Mouse (Mus musculus): ENCODE results near the gene Chd2. TPM values are rescaled to one million over a fixed set of nuclear protein-coding genes. Genes with fewer than 3 reads are reported as not detected.

The Chd2 gene
- total RNA-seq, 1 experiment, result 46.6 TPM

GRCm38 (mm10) chr7:73516820-73517219 is 24.8 kb downstream of the Chd2 start:
- TF ChIP-seq ZNF384 (IDR thresholded peaks at IDR 0.05; ENCODE audit: low read depth, low read length) (no peak), HCFC1 (IDR thresholded peaks at IDR 0.05; ENCODE audit: borderline replicate concordance, insufficient read depth, low read length) (no peak), MAFK (IDR thresholded peaks at IDR 0.05; ENCODE audit: insufficient read depth, low read depth, low read length) (no peak)
- Histone ChIP-seq H3K4me3 (ENCODE audit: insufficient read depth in 1 of 2, low read depth in 1 of 2, low read length in 2 of 2, poor library complexity in 1 of 2, severe bottlenecking in 1 of 2) (peak overlapping the region in 1 of 2 experiments; percentile 46; a peak in 2 of 4 replicates), H3K36me3 (ENCODE audit: control insufficient read depth, insufficient read depth, low read length, poor library complexity, severe bottlenecking) (peaks cover 20% of the 10 kb centered on the region), H3K9ac (ENCODE audit: insufficient read depth, low read depth, low read length, poor library complexity, severe bottlenecking) (peak overlapping the region; percentile 64), H3K27ac (ENCODE audit: insufficient read depth, low read depth, low read length, poor library complexity, severe bottlenecking) (peak overlapping the region; percentile 52), H3K9me3 (ENCODE audit: control insufficient read depth, insufficient read depth, low read depth, low read length) (no peaks in the 10 kb centered on the region), H3K4me1 (ENCODE audit: control insufficient read depth in 2 of 2, insufficient read depth in 2 of 2, low read length in 2 of 2, poor library complexity in 1 of 2) (peaks cover 4 to 10% of the 10 kb centered on the region in 2 experiments; a peak in 2 of 4 replicates)
- in situ Hi-C loops (cut with MboI; ENCODE audit: low sequenced_read_pairs in 2 of 2, unreplicated experiment in 2 of 2), result no loop called here
- no peak for DNase-seq (ENCODE audit: low read depth, low spot score)

- Histone ChIP-seq H3K9ac (ENCODE audit: insufficient read depth, low read depth, low read length, poor library complexity, severe bottlenecking) (no peak overlapping the region), H3K27ac (ENCODE audit: insufficient read depth, low read depth, low read length, poor library complexity, severe bottlenecking) (no peak overlapping the region), H3K4me3 (ENCODE audit: insufficient read depth in 1 of 2, low read depth in 1 of 2, low read length in 2 of 2, poor library complexity in 1 of 2, severe bottlenecking in 1 of 2) (no peak overlapping the region), H3K4me1 (ENCODE audit: control insufficient read depth in 2 of 2, insufficient read depth in 2 of 2, low read length in 2 of 2, poor library complexity in 1 of 2) (peaks cover 4 to 8% of the 10 kb centered on the region in 2 experiments; a peak in 2 of 4 replicates), H3K36me3 (ENCODE audit: control insufficient read depth, insufficient read depth, low read length, poor library complexity, severe bottlenecking) (peaks cover 22% of the 10 kb centered on the region), H3K9me3 (ENCODE audit: control insufficient read depth, insufficient read depth, low read depth, low read length) (no peaks in the 10 kb centered on the region)
- in situ Hi-C loops (cut with MboI; ENCODE audit: low sequenced_read_pairs in 2 of 2, unreplicated experiment in 2 of 2), result no loop called here
- TF ChIP-seq HCFC1 (IDR thresholded peaks at IDR 0.05; ENCODE audit: borderline replicate concordance, insufficient read depth, low read length) (no peak), MAFK (IDR thresholded peaks at IDR 0.05; ENCODE audit: insufficient read depth, low read depth, low read length) (no peak), ZC3H11A (IDR thresholded peaks at IDR 0.05; ENCODE audit: borderline replicate concordance, low read depth, low read length) (no peak), CHD2 (IDR thresholded peaks at IDR 0.05; ENCODE audit: low read depth, low read length) (no peak), ZNF384 (IDR thresholded peaks at IDR 0.05; ENCODE audit: low read depth, low read length) (no peak)
- DNase-seq (ENCODE audit: low read depth, low spot score), result no peak
Observed at GRCm38 (mm10) chr7:73514560-73514959, 27.1 kb downstream of the Chd2 start.

DNA sequence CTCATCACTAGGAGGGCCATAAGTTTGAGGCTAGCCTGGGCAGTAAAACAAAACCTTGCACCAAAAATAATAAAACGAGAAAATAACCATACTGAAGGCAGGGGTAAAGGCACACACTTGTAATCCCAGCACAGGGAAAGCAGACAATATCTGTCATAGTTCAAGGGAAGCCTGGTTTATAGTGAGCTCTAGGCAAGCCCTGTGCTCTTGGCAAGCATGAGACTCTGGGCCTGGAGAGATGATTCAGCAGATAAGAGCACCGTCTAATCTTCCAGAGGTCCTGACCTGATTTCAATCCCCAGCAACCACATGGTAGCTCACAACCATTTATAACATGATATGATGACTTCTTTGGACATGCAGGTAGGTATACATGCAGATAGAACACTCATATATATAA is 29.2 kb downstream of the Chd2 start:
- peaks cover 22% of the 10 kb centered on the region for H3K36me3 ChIP-seq (ENCODE audit: control insufficient read depth, insufficient read depth, low read length, poor library complexity, severe bottlenecking)
- in situ Hi-C loops (cut with MboI; ENCODE audit: low sequenced_read_pairs in 2 of 2, unreplicated experiment in 2 of 2), result no loop called here
- H3K9ac ChIP-seq (ENCODE audit: insufficient read depth, low read depth, low read length, poor library complexity, severe bottlenecking), result no peak overlapping the region
- peaks cover 4 to 6% of the 10 kb centered on the region in 2 experiments; a peak in 2 of 4 replicates for H3K4me1 ChIP-seq (ENCODE audit: control insufficient read depth in 2 of 2, insufficient read depth in 2 of 2, low read length in 2 of 2, poor library complexity in 1 of 2)
- H3K9me3 ChIP-seq (ENCODE audit: control insufficient read depth, insufficient read depth, low read depth, low read length), result no peaks in the 10 kb centered on the region
- TF ChIP-seq MAFK (IDR thresholded peaks at IDR 0.05; ENCODE audit: insufficient read depth, low read depth, low read length) (no peak), HCFC1 (IDR thresholded peaks at IDR 0.05; ENCODE audit: borderline replicate concordance, insufficient read depth, low read length) (no peak), CHD2 (IDR thresholded peaks at IDR 0.05; ENCODE audit: low read depth, low read length) (no peak), ZNF384 (IDR thresholded peaks at IDR 0.05; ENCODE audit: low read depth, low read length) (no peak), ZC3H11A (IDR thresholded peaks at IDR 0.05; ENCODE audit: borderline replicate concordance, low read depth, low read length) (no peak)
- H3K27ac ChIP-seq (ENCODE audit: insufficient read depth, low read depth, low read length, poor library complexity, severe bottlenecking), result no peak overlapping the region
- H3K4me3 ChIP-seq (ENCODE audit: insufficient read depth in 1 of 2, low read depth in 1 of 2, low read length in 2 of 2, poor library complexity in 1 of 2, severe bottlenecking in 1 of 2), result no peak overlapping the region
- no peak for DNase-seq (ENCODE audit: low read depth, low spot score)

GRCm38 (mm10) chr7:73508688-73509087 is 32.9 kb downstream of the Chd2 start:
- no peak for DNase-seq (ENCODE audit: low read depth, low spot score)
- peaks cover 23% of the 10 kb centered on the region for H3K36me3 ChIP-seq (ENCODE audit: control insufficient read depth, insufficient read depth, low read length, poor library complexity, severe bottlenecking)

DNA sequence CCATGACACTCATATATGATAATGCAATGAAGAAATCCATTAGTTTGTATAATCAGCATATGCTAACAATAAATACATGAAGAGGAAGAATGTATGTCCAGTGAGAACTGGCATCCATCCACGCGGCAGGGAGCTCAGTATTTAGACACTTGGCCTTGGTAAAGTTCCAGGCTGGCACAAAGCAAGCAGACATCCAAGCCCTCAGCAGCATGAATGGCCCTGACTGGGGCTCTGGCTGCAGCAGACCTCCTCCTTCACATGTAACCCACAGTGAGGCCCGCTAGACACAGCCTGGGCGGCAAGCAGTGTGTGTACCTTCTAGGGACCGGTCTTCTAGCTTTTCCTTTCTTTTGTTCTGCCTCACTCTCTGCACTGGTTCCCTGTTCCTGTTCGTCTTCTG is 34.1 kb downstream of the Chd2 start:
- Histone ChIP-seq H3K9ac (ENCODE audit: insufficient read depth, low read depth, low read length, poor library complexity, severe bottlenecking) (no peak overlapping the region), H3K4me3 (ENCODE audit: insufficient read depth in 1 of 2, low read depth in 1 of 2, low read length in 2 of 2, poor library complexity in 1 of 2, severe bottlenecking in 1 of 2) (no peak overlapping the region), H3K4me1 (ENCODE audit: control insufficient read depth in 2 of 2, insufficient read depth in 2 of 2, low read length in 2 of 2, poor library complexity in 1 of 2) (no peaks in the 10 kb centered on the region), H3K27ac (ENCODE audit: insufficient read depth, low read depth, low read length, poor library complexity, severe bottlenecking) (no peak overlapping the region), H3K36me3 (ENCODE audit: control insufficient read depth, insufficient read depth, low read length, poor library complexity, severe bottlenecking) (peaks cover 22% of the 10 kb centered on the region), H3K9me3 (ENCODE audit: control insufficient read depth, insufficient read depth, low read depth, low read length) (no peaks in the 10 kb centered on the region)
- in situ Hi-C loops (cut with MboI; ENCODE audit: low sequenced_read_pairs in 2 of 2, unreplicated experiment in 2 of 2), result no loop called here
- no peak for TF ChIP-seq HCFC1 (IDR thresholded peaks at IDR 0.05; ENCODE audit: borderline replicate concordance, insufficient read depth, low read length)
- no peak for TF ChIP-seq ZC3H11A (IDR thresholded peaks at IDR 0.05; ENCODE audit: borderline replicate concordance, low read depth, low read length)
- TF ChIP-seq CHD2 (IDR thresholded peaks at IDR 0.05; ENCODE audit: low read depth, low read length), result no peak
- TF ChIP-seq MAFK (IDR thresholded peaks at IDR 0.05; ENCODE audit: insufficient read depth, low read depth, low read length), result no peak
- no peak for TF ChIP-seq ZNF384 (IDR thresholded peaks at IDR 0.05; ENCODE audit: low read depth, low read length)
- no peak for DNase-seq (ENCODE audit: low read depth, low spot score)

More at GRCm38 (mm10) chr7:73508688-73509087, 32.9 kb downstream of the Chd2 start:
- TF ChIP-seq MAFK (IDR thresholded peaks at IDR 0.05; ENCODE audit: insufficient read depth, low read depth, low read length), result no peak
- TF ChIP-seq HCFC1 (IDR thresholded peaks at IDR 0.05; ENCODE audit: borderline replicate concordance, insufficient read depth, low read length), result no peak
- TF ChIP-seq ZNF384 (IDR thresholded peaks at IDR 0.05; ENCODE audit: low read depth, low read length), result no peak
- TF ChIP-seq CHD2 (IDR thresholded peaks at IDR 0.05; ENCODE audit: low read depth, low read length), result no peak
- no peak for TF ChIP-seq ZC3H11A (IDR thresholded peaks at IDR 0.05; ENCODE audit: borderline replicate concordance, low read depth, low read length)
- no peak overlapping the region for H3K9ac ChIP-seq (ENCODE audit: insufficient read depth, low read depth, low read length, poor library complexity, severe bottlenecking)
- no peak overlapping the region for H3K4me3 ChIP-seq (ENCODE audit: insufficient read depth in 1 of 2, low read depth in 1 of 2, low read length in 2 of 2, poor library complexity in 1 of 2, severe bottlenecking in 1 of 2)
- H3K9me3 ChIP-seq (ENCODE audit: control insufficient read depth, insufficient read depth, low read depth, low read length), result no peaks in the 10 kb centered on the region
- no peaks in the 10 kb centered on the region for H3K4me1 ChIP-seq (ENCODE audit: control insufficient read depth in 2 of 2, insufficient read depth in 2 of 2, low read length in 2 of 2, poor library complexity in 1 of 2)
- in situ Hi-C loops (cut with MboI; ENCODE audit: low sequenced_read_pairs in 2 of 2, unreplicated experiment in 2 of 2), result no loop called here
- H3K27ac ChIP-seq (ENCODE audit: insufficient read depth, low read depth, low read length, poor library complexity, severe bottlenecking), result no peak overlapping the region
